Mouse (Mus musculus) megakaryocyte-erythroid progenitor cell, adult 5-6 weeks (primary cell): ENCODE measurements around the gene Rftn2. TPM values are rescaled to one million over a fixed set of nuclear protein-coding genes. Genes with fewer than 3 reads are reported as not detected.
A peak's percentile ranks its signal among the peaks of the same experiment; 100 is the strongest.

Experiments used
- ATAC-seq: replicated peaks from 2 replicates; pipeline ENCODE4 v1.8.0; 2016; ENCODE audit warnings: mild to moderate bottlenecking, inconsistent platforms; ENCODE audit not compliant: severe bottlenecking, poor library complexity, low FRiP score, low TSS enrichment
- total RNA-seq, 2 experiments: library from RNA; stranded (forward) in 1 of 2; stranded (reverse) in 1 of 2; fragments of 200-1000, 215-1000 nt in 1 of 2; fragments of >200 nt in 1 of 2; fragmentation: Nextera tagmentation in 1 of 2; gene quantifications; 2 replicates each; pipeline ENCODE4 v1.2.3; 2014 to 2017

The Rftn2 gene
- total RNA-seq, 2 experiments from 2014 or later: 0.26 TPM; not detected in 1

GRCm38 (mm10) chr1:55179917-55180566 is 46.5 kb downstream of the Rftn2 start:
- ATAC-seq: no peak

DNA sequence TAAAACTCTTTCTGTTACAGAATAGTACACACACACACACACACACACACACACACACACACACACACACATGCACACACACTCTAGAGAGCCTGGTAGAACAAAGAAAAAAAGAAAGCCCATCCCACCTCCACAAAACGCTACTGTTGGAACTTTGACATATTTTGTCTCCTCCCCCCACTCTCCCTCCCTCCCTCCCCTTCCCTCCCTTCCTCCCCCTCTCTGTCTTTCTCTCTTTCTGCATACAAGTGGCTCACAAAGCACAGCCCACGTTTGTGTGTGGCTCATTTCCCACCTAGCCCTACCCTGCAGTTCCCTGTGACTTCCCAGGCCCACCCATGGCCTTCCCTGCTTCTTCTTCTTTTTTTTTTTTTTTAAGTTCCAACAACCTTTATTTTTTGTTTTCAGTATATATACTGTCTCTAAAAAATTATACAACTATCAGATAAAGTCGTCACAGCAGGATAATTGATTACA is 52.0 kb downstream of the Rftn2 start:
- ATAC-seq: no peak

- ATAC-seq: no peak
Measured at GRCm38 (mm10) chr1:55173720-55174557, 52.6 kb downstream of the Rftn2 start.

DNA sequence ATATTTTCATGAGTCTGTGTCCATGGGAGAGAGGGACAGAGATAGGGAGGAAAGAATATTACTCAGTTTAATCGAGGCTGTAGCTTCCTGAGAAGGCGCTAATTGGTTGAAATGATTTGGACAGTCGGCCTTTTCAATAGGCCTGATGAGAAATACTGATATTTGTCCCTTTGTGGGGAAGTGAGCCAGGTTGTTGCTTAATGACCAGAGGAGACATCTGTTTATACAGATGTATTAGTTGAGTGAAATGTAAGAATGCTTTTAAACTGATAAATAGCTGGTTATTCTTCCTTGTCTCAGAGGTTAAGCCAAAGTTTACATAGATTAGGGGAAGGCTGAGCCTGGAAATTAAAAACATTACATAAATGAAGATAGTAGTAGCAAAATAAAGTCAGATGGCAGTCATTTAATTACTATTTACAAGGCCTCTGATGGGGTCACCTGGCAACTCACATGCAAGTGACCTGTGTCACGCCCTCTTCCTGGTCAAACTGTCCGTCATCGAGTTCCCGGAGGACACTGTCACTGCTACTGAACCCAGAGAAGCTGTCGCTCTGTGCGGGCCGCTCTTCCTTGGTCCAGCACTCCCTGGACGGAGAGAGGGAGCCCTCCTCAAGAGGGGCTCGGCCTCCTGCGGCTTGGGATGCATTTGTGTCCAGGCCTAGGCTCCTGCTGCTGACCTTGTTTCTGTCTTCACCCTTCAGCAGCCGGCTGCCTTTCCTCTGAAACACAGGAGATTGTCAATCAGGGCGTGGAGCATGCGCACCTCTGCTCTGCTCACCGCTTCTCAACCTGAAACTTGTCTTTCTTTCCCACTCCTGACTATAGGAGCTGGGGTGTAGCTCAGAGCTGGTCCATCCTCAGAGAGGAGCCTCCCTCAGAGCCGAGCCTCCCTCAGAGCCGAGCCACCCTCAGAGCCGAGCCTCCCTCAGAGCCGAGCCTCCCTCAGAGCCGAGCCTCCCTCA is 54.9 kb downstream of the Rftn2 start:
- ATAC-seq: no peak

DNA sequence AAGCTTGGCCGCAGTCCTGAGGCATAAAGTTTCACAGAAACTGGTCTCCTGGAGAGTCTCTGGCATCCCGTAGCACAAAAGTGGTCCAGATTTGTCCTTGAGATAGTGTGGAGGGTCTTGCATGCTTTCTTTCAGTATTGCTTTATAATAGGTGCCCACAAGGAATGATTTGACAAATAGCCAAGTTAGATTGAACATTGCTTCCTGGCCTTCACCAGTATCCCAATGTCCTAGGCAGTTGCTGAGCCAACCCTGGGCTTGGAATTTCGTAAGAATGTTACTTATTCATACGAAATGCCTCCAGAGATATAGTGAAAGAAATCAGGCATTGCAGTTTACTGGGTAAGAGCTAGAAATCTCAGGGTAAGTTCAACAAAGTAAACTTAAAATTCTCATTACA is 58.0 kb downstream of the Rftn2 start:
- no peak for ATAC-seq

GRCm38 (mm10) chr1:55167560-55167959 is 59.0 kb downstream of the Rftn2 start:
- ATAC-seq: no peak

DNA sequence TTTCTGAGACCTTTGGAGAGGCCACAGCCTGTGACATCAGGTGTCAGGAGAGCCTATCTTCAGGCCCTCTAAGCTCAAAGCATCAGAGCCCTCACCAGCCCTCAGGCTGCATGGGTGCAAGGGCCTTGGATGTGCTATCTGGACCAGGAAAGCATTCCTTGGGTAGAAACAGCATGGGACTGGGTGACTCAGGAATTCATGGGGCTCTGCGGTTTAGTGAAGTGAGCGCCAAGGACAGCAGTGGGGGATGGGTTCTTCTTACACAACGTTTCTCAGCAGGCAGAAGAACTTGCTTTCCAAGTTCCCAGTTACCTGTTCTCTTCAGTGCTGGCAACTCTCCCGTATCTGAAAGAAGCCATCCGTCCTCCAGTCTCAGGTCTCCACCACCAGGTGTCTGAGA is 62.6 kb downstream of the Rftn2 start:
- 0 out of 2 replicates have a peak, but pooled peaks have one; percentile 26 for ATAC-seq

GRCm38 (mm10) chr1:55162781-55163180 is 63.8 kb downstream of the Rftn2 start:
- no peak for ATAC-seq

DNA sequence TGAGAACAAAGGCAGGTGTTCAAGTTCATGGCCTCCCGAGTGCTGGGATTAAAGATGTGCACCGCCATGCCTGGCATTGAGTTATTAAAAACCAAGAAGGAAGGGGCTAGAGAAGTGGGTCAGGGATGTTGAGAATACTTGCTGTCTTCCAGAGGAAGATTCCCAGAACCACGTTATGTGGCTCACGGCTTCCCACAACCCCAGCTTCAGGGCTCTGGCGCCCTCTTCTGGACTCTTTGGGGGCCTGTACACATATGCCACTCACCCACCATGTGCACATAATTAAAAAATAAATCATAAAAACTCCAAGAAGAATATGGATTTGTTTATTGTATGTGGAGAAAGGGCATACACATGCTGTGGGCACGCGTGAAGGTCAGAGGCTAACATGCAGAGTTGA is 64.7 kb downstream of the Rftn2 start:
- peak; percentile 69 for ATAC-seq

GRCm38 (mm10) chr1:55160831-55161638 is 65.5 kb downstream of the Rftn2 start:
- ATAC-seq: no peak

- ATAC-seq: no peak
Measured at GRCm38 (mm10) chr1:55160218-55160617, 66.4 kb downstream of the Rftn2 start.

- ATAC-seq: no peak
Measured at GRCm38 (mm10) chr1:55158821-55159220, 67.8 kb downstream of the Rftn2 start.

DNA sequence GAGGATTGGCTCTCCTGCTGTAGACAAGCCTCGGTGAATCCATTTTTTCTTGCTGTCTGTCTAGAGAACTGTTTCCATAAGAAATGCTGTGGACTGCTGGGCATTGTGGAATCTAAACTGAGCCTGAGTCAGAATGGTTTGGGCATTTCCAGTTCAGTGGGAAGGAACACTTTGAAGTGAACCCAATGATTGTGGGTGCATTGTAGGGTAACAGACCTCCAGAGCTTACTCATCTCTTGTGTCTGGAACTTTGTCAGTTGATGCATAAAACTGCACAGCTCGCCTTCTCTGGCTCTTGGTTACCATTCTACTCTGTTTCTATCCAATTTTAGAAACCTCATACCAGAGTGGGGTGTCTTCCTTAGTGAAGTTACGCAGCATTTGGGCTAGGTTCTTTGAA is 68.4 kb downstream of the Rftn2 start:
- no peak for ATAC-seq

GRCm38 (mm10) chr1:55157329-55157728 is 69.3 kb downstream of the Rftn2 start:
- ATAC-seq: no peak

DNA sequence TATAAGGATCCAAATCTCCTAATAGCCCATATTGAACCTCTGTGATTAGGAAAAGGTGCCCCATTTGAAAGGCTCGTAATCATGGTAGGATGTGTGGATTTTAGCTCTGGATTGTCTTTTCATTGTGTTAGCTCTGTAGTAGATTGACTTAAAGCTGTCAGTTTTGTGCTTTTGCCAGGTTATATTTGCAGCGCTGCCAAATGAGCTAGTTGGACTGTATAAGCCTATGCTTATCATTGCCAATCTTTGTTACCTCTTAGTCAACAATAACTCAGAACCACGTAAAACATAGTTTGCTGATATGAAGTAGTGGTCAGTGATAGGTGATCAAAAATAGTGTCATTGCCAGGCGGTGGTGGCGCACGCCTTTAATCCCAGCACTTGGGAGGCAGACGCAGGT is 81.0 kb downstream of the Rftn2 start:
- ATAC-seq: no peak

GRCm38 (mm10) chr1:55144338-55144737 is 82.2 kb downstream of the Rftn2 start:
- no peak for ATAC-seq

- ATAC-seq: no peak
Measured at GRCm38 (mm10) chr1:55135846-55136245, 90.7 kb downstream of the Rftn2 start.

DNA sequence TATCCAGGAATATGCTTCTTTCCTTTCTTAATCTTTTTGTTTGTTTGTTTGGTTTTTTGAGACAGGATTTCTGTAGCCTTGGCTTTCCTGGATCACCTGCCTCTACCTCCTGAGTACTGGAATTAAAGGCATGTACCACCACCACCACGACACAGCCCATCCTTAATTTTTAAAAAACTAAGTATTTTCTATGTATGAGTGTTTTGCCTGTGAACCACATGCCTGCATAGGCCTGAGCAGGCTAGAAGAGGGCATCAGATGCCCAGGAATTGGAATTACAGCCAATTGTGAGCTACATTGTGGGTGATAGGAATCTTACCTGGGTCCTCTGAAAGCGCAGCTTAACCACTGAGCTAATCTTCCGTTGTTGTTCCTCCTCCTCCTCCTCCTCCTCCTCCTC is 92.3 kb downstream of the Rftn2 start:
- ATAC-seq: no peak

DNA sequence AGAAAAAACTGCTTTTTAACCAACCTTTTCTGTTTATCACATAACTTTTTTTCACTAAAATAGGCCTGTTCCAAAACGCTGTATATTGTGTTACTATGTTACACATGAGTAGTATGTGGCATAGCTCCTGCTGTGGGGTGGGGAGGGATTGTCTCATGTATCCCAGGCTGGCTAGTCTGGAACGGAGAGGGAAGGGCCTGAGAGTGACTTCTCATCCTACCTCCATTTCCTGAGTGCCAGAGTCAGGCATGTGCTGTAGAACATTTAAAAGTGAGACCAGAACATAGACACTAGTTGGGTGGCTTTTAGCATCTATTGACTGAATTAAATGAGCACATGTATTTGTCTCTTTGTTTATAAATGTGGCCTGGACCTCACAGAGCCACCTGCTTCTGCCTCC is 93.4 kb downstream of the Rftn2 start:
- no peak for ATAC-seq
